Mouse (Mus musculus): ENCODE measurements at regions not wholly inside any gene's neighbourhood (a gene's known extent, or its start where the extent isn't known, plus 50 kb on each side); places are given as distances from the start of the nearest gene placed in this dataset.
"Not testable (repeated sequence)": the region's sequence is repeated elsewhere in the genome, so short reads cannot be mapped to it uniquely, and the experiment has no call there.

GRCm38 (mm10) chr9:94116961-94117360, 420.9 kb downstream of the 1190002N15Rik start:
- DNase-seq (ENCODE audit: low spot score) = no peak

DNA sequence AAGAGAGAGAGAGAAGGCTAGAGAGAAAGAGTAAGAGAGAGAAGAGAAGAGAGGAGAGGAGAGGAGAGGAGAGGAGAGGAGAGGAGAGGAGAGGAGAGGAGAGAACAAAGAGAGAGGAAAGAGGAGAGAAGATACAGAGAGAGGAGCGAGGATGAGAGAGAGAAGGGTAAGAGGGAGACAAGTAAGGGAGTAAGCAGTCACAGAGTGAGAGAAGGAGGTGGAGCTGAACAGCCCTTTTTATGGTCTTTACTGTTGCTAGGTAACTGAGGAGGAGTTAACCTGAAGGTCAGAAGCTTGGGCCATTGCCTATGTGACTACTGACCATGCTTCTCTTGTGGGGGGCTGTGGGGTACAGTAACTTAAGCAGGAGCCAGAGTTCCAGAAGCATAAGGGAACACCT, 430.2 kb downstream of the 1190002N15Rik start:
- not testable (repeated sequence) for DNase-seq (ENCODE audit: low spot score)

- DNase-seq (ENCODE audit: low spot score) = no peak
Measured at GRCm38 (mm10) chr9:94104669-94105068, 433.2 kb downstream of the 1190002N15Rik start.

DNA sequence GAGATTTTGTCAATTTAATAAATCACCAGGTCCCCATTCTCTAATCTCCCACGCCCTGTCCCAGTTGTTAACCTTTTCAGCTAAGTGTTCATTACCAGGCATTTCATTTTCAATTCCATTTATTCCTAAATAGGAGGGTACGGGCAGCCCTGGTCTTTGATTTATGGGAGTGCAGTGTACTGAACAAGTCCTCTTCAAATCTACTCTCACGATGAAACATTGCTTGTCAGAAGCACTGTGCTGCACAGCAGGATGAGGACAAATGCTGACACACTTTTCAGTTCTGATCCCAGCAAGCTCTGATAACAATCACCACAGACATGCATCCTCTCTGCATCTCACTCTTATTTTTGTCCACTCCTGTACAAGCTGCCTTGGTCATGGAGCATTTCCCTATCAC, 435.9 kb downstream of the 1190002N15Rik start:
- DNase-seq (ENCODE audit: low spot score) = no peak

DNA sequence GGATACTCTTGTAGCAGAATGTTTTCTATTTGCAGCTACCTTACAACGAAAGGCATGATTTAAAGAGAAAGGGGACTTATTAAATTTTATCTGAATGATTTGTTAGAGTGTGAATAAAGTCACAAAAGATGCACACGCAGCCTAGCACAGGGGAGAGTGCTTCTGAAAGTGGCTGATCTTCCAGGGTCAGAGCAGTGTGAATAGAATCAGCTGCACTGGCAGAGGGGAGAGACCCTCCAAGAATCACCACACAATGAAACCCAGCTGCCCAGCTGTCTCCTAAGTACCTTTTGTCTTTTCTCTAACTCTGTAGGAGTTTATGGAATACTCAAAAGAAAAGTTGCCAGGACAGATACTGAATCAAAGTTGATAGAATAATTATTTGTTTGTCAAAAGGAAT, 443.1 kb downstream of the 1190002N15Rik start:
- no peak for DNase-seq (ENCODE audit: low spot score)

DNA sequence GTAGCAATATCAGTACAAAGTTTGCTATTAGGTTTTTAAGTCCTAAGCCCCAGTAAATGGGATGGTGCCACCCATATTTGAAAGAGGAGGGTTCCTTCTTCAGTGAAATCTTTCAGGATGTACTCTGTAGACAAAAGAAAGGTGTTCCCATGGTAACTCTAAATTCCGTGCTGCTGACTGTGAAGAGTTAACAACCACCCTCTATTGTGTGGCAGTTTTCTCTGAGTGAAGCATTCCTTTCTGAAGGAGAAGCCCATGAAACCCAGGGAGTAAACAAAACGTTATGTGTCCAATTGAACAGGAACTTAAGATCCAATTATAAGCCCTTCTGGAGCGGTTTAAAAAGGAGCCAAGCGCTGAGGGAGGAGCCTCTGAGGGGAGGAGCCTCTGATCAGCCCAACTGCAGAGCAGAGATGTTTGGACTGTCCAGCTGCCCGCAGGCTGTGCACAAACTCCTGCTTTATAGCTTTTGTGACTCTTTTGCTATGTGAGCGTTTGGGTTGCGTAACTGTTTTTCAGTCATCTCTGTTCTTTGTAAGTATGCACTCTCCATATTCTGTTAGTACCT, 446.1 kb downstream of the 1190002N15Rik start:
- DNase-seq (ENCODE audit: low spot score) = no peak

DNA sequence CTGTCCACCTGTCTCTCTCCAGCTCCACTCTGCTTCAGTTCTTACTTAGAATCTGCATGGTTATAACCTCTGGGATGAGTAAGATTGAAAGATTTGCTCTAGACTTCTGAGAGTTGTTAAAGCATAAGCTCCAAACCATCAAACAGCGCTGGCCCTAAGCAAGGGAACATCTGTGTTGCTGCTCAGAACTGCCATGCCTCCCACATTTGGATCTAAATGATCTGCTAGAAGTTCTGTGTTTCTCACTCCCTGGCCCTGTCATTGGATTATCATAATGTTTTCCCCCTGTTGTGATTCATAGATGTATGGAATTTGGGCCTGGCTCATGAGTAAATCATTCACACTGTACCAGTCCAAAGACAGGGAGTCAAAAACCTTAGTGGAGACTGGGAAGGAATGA, 448.1 kb downstream of the 1190002N15Rik start:
- DNase-seq (ENCODE audit: low spot score) = no peak

DNA sequence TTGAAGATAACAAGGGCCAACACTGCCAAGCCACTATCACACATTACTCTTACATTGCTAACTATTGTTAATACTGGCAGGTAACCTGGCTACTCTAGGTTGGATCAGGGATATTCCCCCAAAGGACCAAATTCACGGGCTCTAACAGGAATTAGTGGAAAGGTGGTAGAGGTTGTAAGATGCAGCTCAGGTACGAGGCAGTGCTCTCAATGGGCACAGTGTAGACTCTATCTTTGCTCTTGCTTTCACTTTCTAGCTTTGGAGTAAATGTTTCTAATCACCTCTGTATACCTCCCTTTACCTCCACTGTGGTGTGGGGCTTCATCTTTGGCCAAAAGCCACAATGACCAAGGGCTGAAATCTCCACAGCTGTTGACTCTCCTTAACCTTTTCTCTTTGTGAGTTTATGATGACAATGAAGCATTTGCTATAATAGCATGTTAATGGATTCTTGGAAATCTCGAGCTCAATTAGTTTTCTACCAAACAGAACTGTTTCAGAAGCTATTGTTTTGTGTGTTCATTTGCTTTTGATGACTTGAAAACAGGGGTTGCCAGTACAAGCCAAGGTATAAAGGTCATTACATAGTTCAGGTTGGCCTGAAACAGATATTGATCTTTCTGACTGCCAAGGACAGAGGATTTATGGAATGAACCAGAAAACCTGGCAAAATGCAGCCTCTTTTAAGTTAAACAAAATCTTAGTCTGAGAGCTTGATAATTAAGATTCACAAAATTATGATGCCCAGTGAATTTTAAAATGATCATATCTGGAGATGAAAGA, 454.1 kb downstream of the 1190002N15Rik start:
- DNase-seq (ENCODE audit: low spot score) = no peak

DNA sequence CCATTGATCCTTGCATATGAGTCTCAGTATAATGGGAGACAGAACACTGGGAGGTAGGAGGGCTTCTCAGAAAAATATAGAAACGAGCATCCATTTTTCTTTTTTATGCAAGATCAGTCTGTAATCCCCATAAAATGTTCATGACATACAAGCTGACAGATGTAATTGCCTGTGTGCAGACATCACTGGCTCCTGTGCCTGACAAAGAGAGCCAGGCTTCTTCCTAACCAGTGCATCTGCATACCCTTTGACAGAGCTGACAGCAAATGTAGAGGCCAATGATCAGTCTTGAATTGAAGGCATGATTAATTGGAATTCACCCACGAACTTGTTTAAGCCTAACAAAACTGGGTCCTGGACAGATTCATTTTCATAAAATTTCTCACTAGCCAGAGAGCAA, 463.0 kb downstream of the 1190002N15Rik start:
- no peak for DNase-seq (ENCODE audit: low spot score)

DNA sequence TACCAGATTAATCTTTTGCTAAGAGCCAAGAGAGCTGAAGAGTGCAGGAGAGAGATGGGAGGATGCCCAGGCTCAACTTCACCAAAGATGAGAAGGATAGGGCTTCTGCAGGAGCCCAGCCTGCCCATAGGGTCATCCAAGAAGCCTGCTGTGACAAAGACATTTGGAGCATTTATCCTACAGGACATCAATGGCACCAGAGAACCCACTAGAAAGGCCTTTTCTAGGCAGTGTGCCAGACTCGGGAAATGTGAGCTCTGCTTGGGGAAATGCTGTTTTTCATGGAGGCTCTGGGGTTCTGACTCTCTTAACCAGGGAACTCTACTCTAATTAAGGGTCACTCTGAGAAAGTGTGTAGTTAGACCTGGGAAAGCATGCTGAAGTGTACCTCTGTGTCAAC, 470.8 kb downstream of the 1190002N15Rik start:
- no peak for DNase-seq (ENCODE audit: low spot score)

DNA sequence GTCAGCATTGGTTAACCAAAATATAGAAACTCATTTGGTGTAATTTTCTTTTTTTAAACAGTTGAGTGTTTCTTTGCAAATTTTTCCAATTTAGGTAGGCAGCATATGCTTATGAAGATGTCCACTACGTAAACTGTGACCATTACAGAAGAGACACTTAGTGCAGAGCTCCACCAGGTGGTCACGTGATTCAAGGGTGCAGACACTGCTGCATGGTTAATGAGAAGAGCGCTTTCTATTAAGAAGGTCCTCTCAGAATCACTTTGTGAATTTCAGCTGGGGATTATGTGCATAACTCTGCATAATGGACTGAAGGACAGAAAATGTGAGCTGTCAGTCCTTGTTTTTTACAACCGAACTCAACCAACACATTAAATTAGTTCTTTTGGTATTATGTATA, 484.7 kb downstream of the 1190002N15Rik start:
- DNase-seq (ENCODE audit: low spot score) = no peak

- DNase-seq (ENCODE audit: low spot score) = no peak
Measured at GRCm38 (mm10) chr9:94047845-94048244, 490.0 kb downstream of the 1190002N15Rik start.

DNA sequence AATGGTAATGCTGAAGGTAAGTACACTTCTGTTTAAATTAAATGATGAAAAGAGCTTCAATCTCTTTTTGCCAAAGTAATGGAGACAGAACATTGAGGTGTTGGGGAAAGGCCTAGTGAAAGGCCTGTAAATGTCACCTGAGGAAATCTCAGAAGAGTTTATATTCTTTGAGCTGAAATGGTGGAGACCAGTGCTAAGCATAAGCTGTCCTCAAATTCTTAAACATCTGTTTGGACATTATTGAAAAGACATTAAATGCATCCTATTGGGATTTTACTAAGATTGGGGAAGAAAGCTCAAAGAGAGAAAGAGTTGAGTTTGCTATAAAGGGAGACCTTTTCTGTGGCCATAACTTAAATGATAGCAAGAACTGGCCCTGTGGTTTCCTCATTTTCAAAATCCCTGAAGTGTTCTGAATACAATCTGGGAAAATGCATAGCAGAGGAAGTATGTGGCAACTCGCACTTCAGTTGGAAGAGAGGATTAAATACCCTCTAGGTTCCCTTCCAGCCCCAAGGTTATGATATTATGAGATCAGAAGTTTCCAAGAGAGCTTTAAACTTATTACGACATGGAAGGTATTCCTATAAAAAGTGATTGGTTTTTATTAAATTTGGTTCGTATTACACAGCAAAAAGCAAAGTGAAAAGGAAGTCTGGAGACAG, 492.3 kb downstream of the 1190002N15Rik start:
- DNase-seq (ENCODE audit: low spot score) = no peak

GRCm38 (mm10) chr9:94023761-94024160, 514.1 kb downstream of the 1190002N15Rik start:
- no peak for DNase-seq (ENCODE audit: low spot score)

DNA sequence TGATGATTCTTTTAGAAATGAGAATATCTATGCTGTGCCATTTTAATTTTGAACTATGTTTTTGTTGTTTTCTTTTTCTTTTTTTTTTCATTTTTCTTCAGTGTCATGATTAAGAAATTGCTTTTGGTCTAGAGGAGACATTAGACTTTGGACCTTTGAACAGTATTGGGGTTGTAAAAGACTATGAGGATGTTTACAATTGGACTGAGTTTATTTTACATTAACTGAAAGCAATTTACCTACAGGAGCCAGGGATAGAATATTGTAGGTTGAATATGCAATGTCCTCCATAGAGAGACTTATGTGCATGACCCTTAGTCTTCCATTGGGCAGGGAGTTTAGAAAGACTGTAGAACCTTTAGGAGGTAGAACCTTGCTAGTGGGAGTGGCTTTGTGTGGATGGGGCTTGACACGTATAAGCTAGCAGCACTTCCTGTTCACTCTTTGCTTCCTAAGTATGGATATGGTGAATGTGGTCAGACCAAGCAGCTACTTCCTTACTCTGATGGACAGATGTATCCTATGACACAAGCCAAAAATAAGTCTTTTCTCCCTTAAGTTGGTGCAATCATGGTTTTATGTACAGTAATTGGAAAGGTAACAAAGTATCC, 516.5 kb downstream of the 1190002N15Rik start:
- DNase-seq (ENCODE audit: low spot score) = no peak

- no peak for DNase-seq (ENCODE audit: low spot score)
Measured at GRCm38 (mm10) chr9:94016747-94017487, 521.0 kb downstream of the 1190002N15Rik start.

GRCm38 (mm10) chr9:93992216-93992615, 545.7 kb downstream of the 1190002N15Rik start:
- DNase-seq (ENCODE audit: low spot score) = no peak

- no peak for DNase-seq (ENCODE audit: low spot score)
Measured at GRCm38 (mm10) chr9:93991141-93991540, 546.7 kb downstream of the 1190002N15Rik start.

DNA sequence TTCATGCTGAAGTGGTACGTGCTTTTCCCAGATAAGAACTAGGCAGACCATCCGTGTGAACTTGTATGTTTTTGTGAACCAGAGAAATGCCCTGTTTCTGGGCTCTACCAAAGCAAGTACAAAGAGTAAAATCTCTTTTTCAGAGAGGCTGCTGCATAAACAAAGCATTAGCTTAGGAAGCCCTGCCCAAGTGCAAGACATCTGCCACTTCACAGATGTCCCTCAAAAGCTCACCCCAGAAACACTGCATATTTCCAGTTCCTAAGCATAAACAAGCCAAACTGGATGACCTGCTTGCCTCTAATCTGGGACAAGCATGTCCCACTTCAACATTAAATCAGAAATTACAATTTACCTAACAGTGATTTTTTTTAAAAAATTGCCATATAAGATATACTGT, 556.7 kb downstream of the 1190002N15Rik start:
- DNase-seq (ENCODE audit: low spot score) = no peak

DNA sequence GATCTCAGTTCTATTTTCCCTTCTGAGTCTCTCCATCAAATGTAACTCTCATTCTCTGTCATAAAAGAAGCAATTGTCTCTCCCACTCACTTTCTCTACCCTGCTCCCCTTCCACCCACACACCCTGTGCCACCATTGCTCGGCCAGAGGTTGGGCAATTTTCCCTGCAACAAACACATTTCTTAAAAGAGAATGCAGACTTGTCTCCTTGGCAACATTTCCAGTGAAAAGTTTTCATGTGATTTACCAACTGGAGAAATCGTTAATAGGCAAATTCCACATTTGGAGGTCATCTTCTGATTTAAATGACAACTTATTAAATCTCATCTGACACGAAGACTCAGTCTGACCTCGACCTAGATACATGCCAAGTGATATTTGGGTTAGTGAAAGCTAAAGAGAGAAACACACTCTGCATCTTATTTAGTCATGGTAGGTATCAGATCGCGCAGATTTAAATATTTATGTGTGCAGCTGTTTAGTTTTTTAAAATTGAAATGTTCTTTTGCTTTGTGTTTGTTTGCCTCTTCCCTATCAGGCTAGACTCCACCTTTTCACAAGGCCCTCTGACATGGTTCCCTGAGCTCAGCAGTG, 568.1 kb downstream of the 1190002N15Rik start:
- no peak for DNase-seq (ENCODE audit: low spot score)

GRCm38 (mm10) chr9:93969118-93969517, 568.8 kb downstream of the 1190002N15Rik start:
- no peak for DNase-seq (ENCODE audit: low spot score)

Data from T-cell, adult 2 months (primary cell).